Mouse (Mus musculus): ENCODE data around the gene Calcoco1. TPM values are rescaled to one million over a fixed set of nuclear protein-coding genes. Genes with fewer than 3 reads are reported as not detected.

Calcoco1 gene
- polyA plus RNA-seq, 1 experiment from 2014 or later = 74.5 TPM

- ATAC-seq (replicated peaks) = peak; percentile 62
- Histone ChIP-seq H3K9me3 (no peaks in the 10 kb centered on the region), H3K9ac (replicated peaks) (peak overlapping the region; percentile 35; the same call in 1 of the 2 replicates), H3K4me1 (peaks cover 60% of the 10 kb centered on the region), H3K4me3 (peak overlapping the region; percentile 25), H3K27ac (replicated peaks) (peak overlapping the region; percentile 95), H3K4me2 (replicated peaks) (peak overlapping the region; percentile 39), H3K27me3 (peaks cover 6% of the 10 kb centered on the region; the same call in 1 of the 2 replicates), H3K36me3 (no peaks in the 10 kb centered on the region)
- WGBS = 11% methylated on average over 32 of the region's 36 CpGs
These were observed 14.4 kb upstream of the Calcoco1 start for GRCm38 (mm10) chr15:102736127-102736944.

GRCm38 (mm10) chr15:102735031-102735430, 13.1 kb upstream of the Calcoco1 start:
- ATAC-seq (replicated peaks) = no peak
- no peak overlapping the region for H3K4me3 ChIP-seq
- no peak overlapping the region for H3K4me2 ChIP-seq (replicated peaks)
- no peak overlapping the region for H3K9ac ChIP-seq (replicated peaks)
- no peaks in the 10 kb centered on the region for H3K9me3 ChIP-seq
- WGBS = 20% methylated on average over 14 of the region's 14 CpGs
- H3K4me1 ChIP-seq = peaks cover 61% of the 10 kb centered on the region
- H3K36me3 ChIP-seq = no peaks in the 10 kb centered on the region
- H3K27me3 ChIP-seq = no peaks in the 10 kb centered on the region
- H3K27ac ChIP-seq (replicated peaks) = peak overlapping the region; percentile 95

- H3K9ac ChIP-seq (replicated peaks) = no peak overlapping the region
These were observed 12.0 kb upstream of the Calcoco1 start for GRCm38 (mm10) chr15:102733759-102734531.

GRCm38 (mm10) chr15:102733233-102733632, 11.3 kb upstream of the Calcoco1 start:
- H3K9me3 ChIP-seq = no peaks in the 10 kb centered on the region
- 37% methylated on average over 5 of the region's 5 CpGs for WGBS
- 0 out of 2 replicates have a peak, but pooled peaks have one; percentile 14 for ATAC-seq (replicated peaks)
- H3K4me2 ChIP-seq (replicated peaks) = no peak overlapping the region
- peaks cover 56% of the 10 kb centered on the region for H3K4me1 ChIP-seq
- H3K36me3 ChIP-seq = no peaks in the 10 kb centered on the region
- no peak overlapping the region for H3K4me3 ChIP-seq
- H3K27me3 ChIP-seq = no peaks in the 10 kb centered on the region
- peak overlapping the region; percentile 95 for H3K27ac ChIP-seq (replicated peaks)
- no peak overlapping the region for H3K9ac ChIP-seq (replicated peaks)

More at GRCm38 (mm10) chr15:102733759-102734531, 12.0 kb upstream of the Calcoco1 start:
- no peak for ATAC-seq (replicated peaks)
- no peaks in the 10 kb centered on the region for H3K9me3 ChIP-seq
- H3K4me2 ChIP-seq (replicated peaks) = no peak overlapping the region
- no peaks in the 10 kb centered on the region for H3K27me3 ChIP-seq
- no peak overlapping the region for H3K4me3 ChIP-seq
- peak overlapping the region; percentile 95 for H3K27ac ChIP-seq (replicated peaks)
- H3K36me3 ChIP-seq = no peaks in the 10 kb centered on the region
- peaks cover 56% of the 10 kb centered on the region for H3K4me1 ChIP-seq
- WGBS = 74% methylated on average over 28 of the region's 28 CpGs

GRCm38 (mm10) chr15:102732406-102732805, 10.4 kb upstream of the Calcoco1 start:
- Histone ChIP-seq H3K27ac (replicated peaks) (peak overlapping the region; percentile 95), H3K36me3 (no peaks in the 10 kb centered on the region), H3K4me1 (peaks cover 55% of the 10 kb centered on the region), H3K4me3 (no peak overlapping the region), H3K4me2 (replicated peaks) (no peak overlapping the region), H3K9me3 (no peaks in the 10 kb centered on the region), H3K27me3 (no peaks in the 10 kb centered on the region), H3K9ac (replicated peaks) (no peak overlapping the region)
- no peak for ATAC-seq (replicated peaks)
- 64% methylated on average over 6 of the region's 6 CpGs for WGBS

GRCm38 (mm10) chr15:102727951-102728350, 6.0 kb upstream of the Calcoco1 start:
- no peak overlapping the region for H3K9ac ChIP-seq (replicated peaks)
- no peak overlapping the region for H3K4me2 ChIP-seq (replicated peaks)
- WGBS = 60% methylated on average over 2 of the region's 2 CpGs
- no peaks in the 10 kb centered on the region for H3K36me3 ChIP-seq
- H3K9me3 ChIP-seq = no peaks in the 10 kb centered on the region
- no peaks in the 10 kb centered on the region for H3K27me3 ChIP-seq
- H3K4me1 ChIP-seq = peaks cover 12% of the 10 kb centered on the region
- ATAC-seq (replicated peaks) = no peak
- H3K4me3 ChIP-seq = no peak overlapping the region
- H3K27ac ChIP-seq (replicated peaks) = no peak overlapping the region

GRCm38 (mm10) chr15:102723358-102724135, 1.6 kb upstream of the Calcoco1 start:
- H3K27me3 ChIP-seq = no peaks in the 10 kb centered on the region
- H3K9me3 ChIP-seq = no peaks in the 10 kb centered on the region
- H3K27ac ChIP-seq (replicated peaks) = no peak overlapping the region
- no peak overlapping the region for H3K4me3 ChIP-seq
- H3K9ac ChIP-seq (replicated peaks) = no peak overlapping the region
- H3K4me1 ChIP-seq = peaks cover 21% of the 10 kb centered on the region
- WGBS = 84% methylated on average over 10 of the region's 10 CpGs
- no peak for ATAC-seq (replicated peaks)
- H3K36me3 ChIP-seq = peaks cover 6% of the 10 kb centered on the region; the same call in 1 of the 2 replicates
- no peak overlapping the region for H3K4me2 ChIP-seq (replicated peaks)

GRCm38 (mm10) chr15:102722500-102722931, 538 bp upstream of the Calcoco1 start:
- Histone ChIP-seq H3K9me3 (no peaks in the 10 kb centered on the region), H3K9ac (replicated peaks) (peak overlapping the region; percentile 41), H3K27ac (replicated peaks) (peak overlapping the region; percentile 71), H3K36me3 (peaks cover 17% of the 10 kb centered on the region), H3K27me3 (no peaks in the 10 kb centered on the region), H3K4me1 (peaks cover 21% of the 10 kb centered on the region), H3K4me3 (peak overlapping the region; percentile 85), H3K4me2 (replicated peaks) (peak overlapping the region; percentile 53)
- 39% methylated on average over 4 of the region's 4 CpGs for WGBS
- ATAC-seq (replicated peaks) = peak; percentile 2

- H3K27me3 ChIP-seq = no peaks in the 10 kb centered on the region
- H3K4me2 ChIP-seq (replicated peaks) = peak overlapping the region; percentile 56
- ATAC-seq (replicated peaks) = peak; percentile 4
- peak overlapping the region; percentile 31; the same call in 1 of the 2 replicates for H3K27ac ChIP-seq (replicated peaks)
- H3K4me1 ChIP-seq = peaks cover 21% of the 10 kb centered on the region
- no peaks in the 10 kb centered on the region for H3K9me3 ChIP-seq
- peak overlapping the region; percentile 85 for H3K4me3 ChIP-seq
- peaks cover 24% of the 10 kb centered on the region for H3K36me3 ChIP-seq
- H3K9ac ChIP-seq (replicated peaks) = peak overlapping the region; percentile 68
- WGBS = 21% methylated on average over 14 of the region's 14 CpGs
These were observed 721 bp downstream of the Calcoco1 start for GRCm38 (mm10) chr15:102721016-102721898.

- no peaks in the 10 kb centered on the region for H3K9me3 ChIP-seq
- peaks cover 71% of the 10 kb centered on the region for H3K36me3 ChIP-seq
- no peak overlapping the region for H3K4me2 ChIP-seq (replicated peaks)
- H3K4me1 ChIP-seq = peaks cover 9% of the 10 kb centered on the region
- no peak overlapping the region for H3K4me3 ChIP-seq
- ATAC-seq (replicated peaks) = no peak
- no peak overlapping the region for H3K27ac ChIP-seq (replicated peaks)
- WGBS = 64% methylated on average over 12 of the region's 12 CpGs
- no peaks in the 10 kb centered on the region for H3K27me3 ChIP-seq
- H3K9ac ChIP-seq (replicated peaks) = no peak overlapping the region
These were observed 5.8 kb downstream of the Calcoco1 start for GRCm38 (mm10) chr15:102716132-102716531.
